Mouse (Mus musculus): ENCODE data around the gene Kcnn3. TPM values are rescaled to one million over a fixed set of nuclear protein-coding genes. Genes with fewer than 3 reads are reported as not detected.

The Kcnn3 gene
- polyA plus RNA-seq, 1 experiment: 0.02 TPM

DNA sequence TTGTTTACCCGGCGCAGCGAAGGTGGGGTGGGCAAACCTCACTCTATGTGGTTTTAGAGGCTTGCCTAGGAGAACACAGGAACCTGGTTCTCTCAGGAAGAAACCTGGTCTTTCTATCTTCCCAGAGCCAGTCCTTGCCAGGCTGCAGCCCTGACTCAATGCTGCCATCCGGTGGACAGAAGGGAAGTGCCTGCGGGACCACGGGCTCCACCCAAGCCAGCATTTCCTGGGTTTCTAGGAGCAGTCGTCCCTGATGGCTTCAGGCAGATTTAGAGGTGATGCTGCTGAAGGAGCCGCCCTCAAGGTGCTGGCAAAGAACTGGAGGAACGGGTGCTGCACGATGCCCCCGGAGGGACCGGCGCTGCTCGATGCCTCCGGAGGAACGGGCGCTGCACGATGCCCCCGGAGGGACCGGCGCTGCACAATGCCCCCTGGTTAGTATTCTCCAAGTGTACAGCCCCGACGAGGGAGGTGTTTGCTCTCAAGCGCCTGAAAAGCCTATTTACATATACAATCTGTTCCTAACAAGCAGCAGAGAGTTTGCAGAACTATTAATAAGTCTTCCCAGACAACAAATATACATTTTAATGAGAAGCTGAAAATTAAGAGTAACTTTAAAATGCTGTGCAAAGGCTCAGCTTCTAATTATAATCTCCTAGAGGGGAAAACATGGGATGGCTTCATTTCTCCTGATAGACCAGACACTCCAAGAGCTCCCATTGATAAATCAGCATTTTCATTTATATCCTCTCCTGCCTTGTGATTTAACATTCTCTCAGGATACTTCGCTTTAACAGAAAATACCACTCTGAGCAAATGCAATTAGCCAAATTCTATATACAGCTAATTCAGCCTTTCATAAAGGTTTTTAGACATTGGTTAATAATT lies 169.0 kb downstream of the Kcnn3 start:
- TF ChIP-seq TAL1 (IDR thresholded peaks at IDR 0.05; ENCODE audit: low read length): no peak
- peaks cover 10% of the 10 kb centered on the region for H3K27me3 ChIP-seq (ENCODE audit: control insufficient read depth)
- H3K4me3 ChIP-seq (replicated peaks): no peak overlapping the region
- H3K36me3 ChIP-seq (ENCODE audit: control insufficient read depth): no peaks in the 10 kb centered on the region
- no peaks in the 10 kb centered on the region; the same call in 1 of the 2 replicates for H3K9me3 ChIP-seq (ENCODE audit: control insufficient read depth, low read length)
- peaks cover 2% of the 10 kb centered on the region for H3K4me1 ChIP-seq (ENCODE audit: control insufficient read depth)

DNA sequence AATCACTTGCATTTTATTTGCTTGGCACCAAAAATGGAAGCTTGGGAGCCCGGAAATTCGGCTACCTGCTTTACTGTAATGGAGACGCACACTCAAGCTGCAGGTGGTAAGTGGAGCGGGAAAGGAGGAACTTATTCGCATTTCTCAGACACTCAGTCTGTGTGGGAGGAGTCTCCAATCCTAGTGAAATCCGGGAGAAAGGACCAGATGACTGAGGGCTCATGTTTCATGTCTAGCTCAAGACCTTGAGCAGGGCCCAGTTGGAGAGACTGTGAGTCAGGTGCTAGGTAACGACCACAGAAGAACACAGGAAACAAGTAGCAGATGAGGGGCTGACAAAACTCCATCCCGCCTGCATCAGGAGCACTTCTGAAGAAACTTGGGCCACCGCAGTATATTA lies 171.8 kb downstream of the Kcnn3 start:
- H3K36me3 ChIP-seq (ENCODE audit: control insufficient read depth): no peaks in the 10 kb centered on the region
- no peaks in the 10 kb centered on the region; the same call in 1 of the 2 replicates for H3K9me3 ChIP-seq (ENCODE audit: control insufficient read depth, low read length)
- H3K4me1 ChIP-seq (ENCODE audit: control insufficient read depth): peaks cover 2% of the 10 kb centered on the region

DNA sequence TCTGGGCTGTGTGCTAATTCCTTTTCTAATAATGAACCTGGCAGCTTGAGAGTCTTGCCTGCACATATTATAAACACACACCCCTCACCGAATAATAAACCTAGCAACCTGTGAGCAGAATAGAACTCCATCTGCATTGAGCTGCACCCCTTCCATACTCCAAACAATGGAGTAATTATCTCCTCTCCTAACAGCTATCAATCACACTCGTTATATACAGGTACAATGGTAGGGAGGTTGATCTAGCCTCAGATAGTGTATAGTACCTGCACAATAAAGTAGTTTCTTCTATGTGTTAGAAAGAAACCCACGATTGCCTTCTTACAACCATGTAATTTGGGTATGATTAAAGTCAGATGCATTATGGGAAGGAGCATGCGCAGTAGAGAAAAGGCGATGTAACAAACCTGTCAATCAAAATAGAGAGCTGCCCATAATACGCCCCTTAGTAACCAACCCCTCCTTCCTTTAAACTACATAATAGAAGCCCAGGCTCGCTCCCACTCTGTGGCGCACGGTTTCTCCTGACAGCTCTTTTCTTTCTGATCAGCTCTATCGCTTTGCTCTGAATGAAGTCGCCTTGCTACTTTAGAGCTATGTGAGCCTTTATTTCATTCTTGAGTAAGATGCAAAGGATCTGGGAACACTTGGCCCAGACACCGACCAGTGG lies 176.3 kb downstream of the Kcnn3 start:
- peaks cover 6% of the 10 kb centered on the region for H3K27me3 ChIP-seq (ENCODE audit: control insufficient read depth)
- no peaks in the 10 kb centered on the region for H3K4me1 ChIP-seq (ENCODE audit: control insufficient read depth)
- no peaks in the 10 kb centered on the region for H3K36me3 ChIP-seq (ENCODE audit: control insufficient read depth)
- no peaks in the 10 kb centered on the region; the same call in 1 of the 2 replicates for H3K9me3 ChIP-seq (ENCODE audit: control insufficient read depth, low read length)
- TF ChIP-seq TAL1 (IDR thresholded peaks at IDR 0.05; ENCODE audit: low read length): no peak
- no peak for TF ChIP-seq GATA1 (IDR thresholded peaks at IDR 0.05; ENCODE audit: low read length)
- H3K4me3 ChIP-seq (replicated peaks): no peak overlapping the region

More for the DNA sequence above, 171.8 kb downstream of the Kcnn3 start:
- Histone ChIP-seq H3K4me3 (replicated peaks) (no peak overlapping the region), H3K27me3 (ENCODE audit: control insufficient read depth) (peaks cover 10% of the 10 kb centered on the region)
- no peak for TF ChIP-seq TAL1 (IDR thresholded peaks at IDR 0.05; ENCODE audit: low read length)
- TF ChIP-seq GATA1 (IDR thresholded peaks at IDR 0.05; ENCODE audit: low read length): no peak

DNA sequence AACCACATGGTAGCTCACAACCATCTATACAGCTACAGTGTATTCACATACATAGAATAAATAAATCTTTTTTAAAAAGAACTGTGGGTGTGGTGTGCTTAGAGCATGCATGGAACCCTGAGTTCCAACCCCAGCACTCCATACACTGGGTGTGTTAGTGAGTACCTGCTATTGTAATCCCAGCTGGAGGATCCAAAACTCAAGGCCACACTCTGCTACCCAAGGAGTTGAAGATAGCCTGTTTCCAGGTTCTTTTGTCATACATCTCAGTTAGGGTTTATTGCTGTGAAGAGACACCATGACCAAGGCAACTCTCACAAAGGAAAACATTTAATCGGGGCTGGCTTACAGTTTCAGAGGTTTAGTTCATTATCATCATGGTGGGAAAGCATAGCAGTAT lies 179.0 kb downstream of the Kcnn3 start:
- TF ChIP-seq GATA1 (IDR thresholded peaks at IDR 0.05; ENCODE audit: low read length): no peak
- TF ChIP-seq TAL1 (IDR thresholded peaks at IDR 0.05; ENCODE audit: low read length): no peak
- Histone ChIP-seq H3K4me3 (replicated peaks) (no peak overlapping the region), H3K9me3 (ENCODE audit: control insufficient read depth, low read length) (no peaks in the 10 kb centered on the region), H3K4me1 (ENCODE audit: control insufficient read depth) (no peaks in the 10 kb centered on the region), H3K27me3 (ENCODE audit: control insufficient read depth) (peaks cover 9% of the 10 kb centered on the region), H3K36me3 (ENCODE audit: control insufficient read depth) (no peaks in the 10 kb centered on the region)

DNA sequence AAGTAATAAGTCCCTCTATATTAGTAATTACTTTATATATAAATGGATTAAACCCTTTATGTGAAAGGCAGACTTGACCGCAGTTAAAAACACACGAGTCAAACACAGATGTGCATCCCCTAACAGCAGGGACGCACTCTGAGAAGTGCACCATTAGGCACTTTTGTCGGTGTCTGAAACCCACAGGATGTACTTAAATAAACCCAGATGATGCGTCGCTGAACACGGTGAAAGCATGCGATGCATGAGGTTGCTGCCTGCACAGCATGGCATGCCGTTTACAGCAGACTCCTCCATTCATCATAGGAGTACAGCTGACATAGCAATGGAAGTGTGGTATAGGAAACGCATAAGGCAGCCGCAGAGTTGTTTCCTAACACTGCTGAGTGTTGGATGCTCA lies 180.5 kb downstream of the Kcnn3 start:
- no peaks in the 10 kb centered on the region for H3K4me1 ChIP-seq (ENCODE audit: control insufficient read depth)
- TF ChIP-seq GATA1 (IDR thresholded peaks at IDR 0.05; ENCODE audit: low read length): no peak
- TF ChIP-seq TAL1 (IDR thresholded peaks at IDR 0.05; ENCODE audit: low read length): no peak
- no peaks in the 10 kb centered on the region for H3K36me3 ChIP-seq (ENCODE audit: control insufficient read depth)
- H3K4me3 ChIP-seq (replicated peaks): no peak overlapping the region
- no peaks in the 10 kb centered on the region; the same call in 1 of the 2 replicates for H3K9me3 ChIP-seq (ENCODE audit: control insufficient read depth, low read length)
- peaks cover 9% of the 10 kb centered on the region for H3K27me3 ChIP-seq (ENCODE audit: control insufficient read depth)

DNA sequence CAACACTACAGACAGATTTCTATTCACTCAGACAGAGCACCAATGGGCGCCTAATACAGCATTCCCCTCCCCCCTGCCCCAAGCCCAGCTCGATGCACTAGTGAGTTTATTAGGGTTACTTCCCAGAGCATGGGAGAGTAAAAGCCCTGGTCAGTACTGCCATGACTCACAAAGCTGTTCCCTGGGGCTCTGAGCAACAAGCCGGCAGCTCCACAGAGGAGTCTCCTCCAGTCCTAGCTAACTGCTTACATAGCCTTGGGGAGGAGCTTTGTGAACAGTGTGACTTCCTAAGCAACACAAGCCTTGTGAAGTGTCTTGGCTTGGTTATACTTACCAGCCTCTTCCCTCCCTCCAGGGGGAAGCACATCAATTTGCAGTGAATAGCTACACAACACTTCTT lies 183.6 kb downstream of the Kcnn3 start:
- H3K36me3 ChIP-seq (ENCODE audit: control insufficient read depth): no peaks in the 10 kb centered on the region
- no peaks in the 10 kb centered on the region; the same call in 1 of the 2 replicates for H3K9me3 ChIP-seq (ENCODE audit: control insufficient read depth, low read length)
- TF ChIP-seq TAL1 (IDR thresholded peaks at IDR 0.05; ENCODE audit: low read length): no peak
- no peak for TF ChIP-seq GATA1 (IDR thresholded peaks at IDR 0.05; ENCODE audit: low read length)
- H3K27me3 ChIP-seq (ENCODE audit: control insufficient read depth): peaks cover 9% of the 10 kb centered on the region
- no peaks in the 10 kb centered on the region for H3K4me1 ChIP-seq (ENCODE audit: control insufficient read depth)
- no peak overlapping the region for H3K4me3 ChIP-seq (replicated peaks)

DNA sequence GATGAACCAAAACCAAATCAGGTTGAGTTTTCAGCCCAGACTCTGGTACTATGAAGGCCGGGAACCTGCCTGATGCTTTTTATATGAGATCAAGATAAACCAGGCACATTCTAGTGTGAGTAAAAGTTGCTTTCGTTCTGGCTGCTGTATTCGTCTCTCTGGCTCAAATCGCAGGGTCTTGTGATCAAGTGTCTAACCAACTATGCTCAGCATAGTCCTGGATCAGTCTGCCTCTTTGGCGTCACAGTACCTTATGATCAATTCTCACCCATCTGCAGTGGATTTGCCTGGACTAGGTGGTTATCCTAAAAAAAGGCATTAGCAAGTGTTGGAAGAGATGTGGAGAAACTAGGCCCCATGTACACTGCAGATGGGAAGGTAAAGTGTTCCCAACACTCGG lies 184.1 kb downstream of the Kcnn3 start:
- Histone ChIP-seq H3K9me3 (ENCODE audit: control insufficient read depth, low read length) (no peaks in the 10 kb centered on the region; the same call in 1 of the 2 replicates), H3K27me3 (ENCODE audit: control insufficient read depth) (peaks cover 9% of the 10 kb centered on the region)

DNA sequence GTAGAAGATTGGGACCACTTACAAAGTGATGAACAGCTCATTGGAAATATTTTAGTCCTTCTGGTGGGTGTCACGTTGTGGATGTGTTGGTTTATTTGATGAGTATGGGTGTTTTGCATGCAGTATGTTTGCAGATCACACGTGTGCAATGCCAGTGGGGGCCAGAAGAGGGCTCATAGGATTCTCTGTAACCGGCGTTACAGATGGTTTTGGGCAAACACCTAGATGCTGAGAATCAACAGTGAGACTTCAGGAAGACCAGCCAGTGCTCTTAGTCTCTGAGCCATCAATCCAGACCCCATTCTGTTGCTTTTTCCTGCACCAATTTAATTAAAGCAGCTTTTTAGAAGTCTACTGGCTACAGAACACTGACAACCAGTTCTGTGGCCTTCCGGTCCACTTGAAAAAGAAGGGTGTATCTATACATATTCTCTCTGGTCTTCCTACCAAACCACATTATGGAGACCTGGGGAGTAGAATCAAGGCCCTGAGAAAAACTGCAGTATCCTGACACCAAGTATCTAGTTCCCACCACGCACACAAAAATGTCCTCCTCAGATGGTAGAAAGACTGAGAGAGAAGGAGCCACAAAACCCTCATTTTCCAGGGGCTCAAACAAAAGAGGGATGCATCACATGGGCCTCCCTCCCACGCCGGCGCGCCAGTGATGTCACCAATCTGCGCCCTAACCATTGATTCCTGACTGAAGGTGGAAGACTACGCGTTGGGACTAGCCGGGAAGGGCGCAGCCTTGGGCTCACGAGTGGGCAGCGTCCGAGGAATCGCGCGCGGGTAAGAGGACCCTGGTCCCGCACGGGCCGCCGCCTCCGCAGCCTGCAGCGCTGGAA lies 194.6 kb downstream of the Kcnn3 start, which contains the start of gene Adar:
Gene Adar (plus strand): TSS at position 664 of the 848 bp plus-strand sequence.
- Histone ChIP-seq H3K4me1 (ENCODE audit: control insufficient read depth) (peaks cover 20% of the 10 kb centered on the region), H3K4me3 (replicated peaks) (peak within 1 kb of the TSS; percentile 84), H3K9me3 (ENCODE audit: control insufficient read depth, low read length) (no peaks in the 10 kb centered on the region), H3K27me3 (ENCODE audit: control insufficient read depth) (peaks cover 24% of the 10 kb centered on the region), H3K36me3 (ENCODE audit: control insufficient read depth) (no peaks in the 10 kb centered on the region)
- TF ChIP-seq TAL1 (IDR thresholded peaks at IDR 0.05; ENCODE audit: low read length) (no peak), GATA1 (IDR thresholded peaks at IDR 0.05; ENCODE audit: low read length) (no peak)

More for the DNA sequence above, 184.1 kb downstream of the Kcnn3 start:
- no peak for TF ChIP-seq GATA1 (IDR thresholded peaks at IDR 0.05; ENCODE audit: low read length)
- no peak for TF ChIP-seq TAL1 (IDR thresholded peaks at IDR 0.05; ENCODE audit: low read length)
- Histone ChIP-seq H3K4me1 (ENCODE audit: control insufficient read depth) (no peaks in the 10 kb centered on the region), H3K4me3 (replicated peaks) (no peak overlapping the region), H3K36me3 (ENCODE audit: control insufficient read depth) (no peaks in the 10 kb centered on the region)

All from erythroblast, embryonic 14.5 days (primary cell).